Mouse (Mus musculus) thymus, postnatal 10 days (tissue): ENCODE results near the gene Yif1b.

Source experiments
- DNase-seq, 2 experiments: peaks; one replicate each; pipeline ENCODE4 v3.0.0; 2021; ENCODE audit warnings: low spot score in 2 of 2

Gene Yif1b

DNA sequence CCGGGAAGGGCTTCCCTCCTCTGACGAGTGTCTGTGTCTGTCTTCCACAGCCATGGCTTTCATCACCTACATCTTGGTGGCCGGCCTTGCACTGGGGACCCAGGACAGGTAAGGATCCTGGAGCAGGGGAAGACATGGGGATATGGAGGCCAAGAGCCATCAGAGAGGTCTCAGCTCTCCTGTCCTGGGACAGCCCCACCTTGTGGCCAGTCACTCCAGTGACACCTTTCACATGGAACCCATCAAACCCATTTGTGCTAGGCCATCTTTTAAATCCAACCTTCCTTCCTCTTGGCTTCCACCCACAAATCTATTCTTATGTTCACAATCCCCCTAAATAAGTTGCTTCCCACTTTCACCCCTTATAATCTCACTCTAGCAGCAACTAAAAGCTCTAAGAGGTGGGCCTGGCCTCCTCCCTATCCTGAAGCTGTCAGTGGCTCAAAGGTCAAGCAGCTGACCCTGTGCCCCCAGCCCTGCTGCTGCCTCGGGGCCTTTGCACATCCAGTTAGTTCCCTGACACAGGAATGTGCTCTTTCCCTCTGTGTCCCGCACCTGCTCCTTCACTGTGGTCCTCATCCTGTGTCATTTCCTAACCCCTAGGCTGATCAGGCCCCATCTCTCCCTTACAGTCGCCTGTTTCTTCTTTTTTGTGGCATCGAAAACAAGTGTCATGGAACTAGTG, 6.7 kb downstream of the Yif1b start:
- peak in 1 of 2 experiments; percentile 55 for DNase-seq

DNA sequence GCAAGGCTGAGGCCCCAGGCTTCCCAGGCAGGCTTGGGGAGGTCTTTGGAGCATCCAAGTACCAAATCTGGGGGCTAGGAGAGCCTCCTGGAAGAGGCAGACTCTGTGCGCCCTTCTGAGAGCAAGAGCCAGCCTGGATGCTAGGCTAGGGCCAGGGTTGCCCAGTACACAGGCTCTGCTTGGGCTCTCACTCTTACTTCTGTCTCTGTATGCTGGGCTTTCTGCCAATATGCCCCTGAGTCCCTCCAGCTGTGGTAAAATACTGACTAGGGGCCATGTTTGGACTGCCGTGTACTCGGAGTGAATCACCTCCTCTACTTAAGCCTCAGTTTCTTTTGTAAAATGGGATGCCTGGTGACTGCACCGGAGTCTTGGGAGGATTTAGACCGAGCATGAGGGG, 7.9 kb downstream of the Yif1b start:
- DNase-seq, result no peak

DNA sequence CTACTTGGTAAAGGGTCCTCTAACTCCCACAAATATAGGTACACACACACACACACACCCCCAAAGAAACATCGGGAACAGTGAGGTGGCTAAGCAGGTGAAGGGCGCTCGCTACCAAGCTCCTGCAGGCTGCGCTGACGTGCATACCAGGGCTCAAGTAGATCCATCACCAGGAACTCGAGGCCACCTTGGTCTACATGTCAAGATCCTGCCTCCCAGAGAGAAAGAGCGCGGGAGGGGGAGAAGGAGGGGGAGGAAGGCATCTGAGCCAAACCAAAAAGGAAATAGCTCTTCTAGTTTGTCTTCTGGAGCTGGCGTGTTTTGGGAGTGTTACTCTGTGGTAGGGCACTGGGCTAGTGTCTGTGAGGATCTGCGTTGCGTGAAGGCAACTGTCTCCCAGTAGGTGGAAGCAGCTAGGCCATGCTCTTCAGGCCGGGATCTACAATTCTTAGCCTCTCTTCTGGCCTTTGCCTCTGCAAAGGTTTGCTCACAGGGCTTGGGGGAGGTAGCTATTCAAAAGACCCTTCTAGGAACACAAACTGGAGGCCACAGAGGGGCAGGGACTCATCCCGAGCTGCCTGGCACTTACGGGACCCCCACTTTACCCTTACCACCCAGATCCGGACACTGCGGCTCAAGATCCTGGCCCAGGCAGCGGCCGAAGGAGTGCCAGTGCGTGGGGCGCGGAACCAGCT, 8.6 kb downstream of the Yif1b start:
- DNase-seq, result no peak

DNA sequence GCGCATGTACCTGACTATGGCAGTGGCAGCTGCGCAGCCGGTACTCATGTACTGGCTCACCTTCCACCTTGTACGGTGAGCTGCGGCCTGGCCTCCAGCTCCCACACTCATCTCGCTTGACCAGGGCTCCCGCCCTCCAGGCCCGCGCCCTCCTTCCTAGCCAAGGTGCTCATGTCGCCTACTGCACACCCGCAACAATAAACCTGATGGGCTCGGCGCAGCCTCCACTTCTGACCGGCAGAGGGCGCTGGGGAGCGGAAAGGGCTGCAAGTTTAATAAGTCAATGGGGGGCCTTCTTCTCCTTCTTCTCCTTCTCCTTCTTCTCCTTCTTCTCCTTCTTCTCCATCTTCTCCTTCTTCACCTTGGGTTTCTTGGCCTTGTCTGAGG, 9.2 kb downstream of the Yif1b start:
- DNase-seq, result peak; percentile 77 to 92

DNA sequence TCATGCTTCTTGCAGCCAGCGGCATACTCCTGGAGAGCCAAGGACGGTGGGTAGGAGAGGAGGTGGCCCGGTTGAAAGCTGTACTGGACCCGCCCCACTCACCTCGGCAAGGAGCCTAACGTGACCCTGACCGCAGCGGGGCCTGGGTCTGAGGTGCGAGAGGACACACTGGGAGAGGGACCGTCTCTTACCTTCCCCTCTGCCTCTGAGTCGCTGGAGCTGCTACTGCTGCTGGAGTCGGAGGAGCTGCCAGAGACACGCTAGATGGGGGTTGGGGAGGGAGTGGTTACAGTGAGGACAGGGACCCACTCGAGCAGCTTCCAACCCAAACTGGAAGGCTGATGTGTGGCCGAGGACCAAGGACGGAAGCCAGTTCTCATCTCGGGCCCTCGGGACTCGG, 9.6 kb downstream of the Yif1b start:
- no peak for DNase-seq

DNA sequence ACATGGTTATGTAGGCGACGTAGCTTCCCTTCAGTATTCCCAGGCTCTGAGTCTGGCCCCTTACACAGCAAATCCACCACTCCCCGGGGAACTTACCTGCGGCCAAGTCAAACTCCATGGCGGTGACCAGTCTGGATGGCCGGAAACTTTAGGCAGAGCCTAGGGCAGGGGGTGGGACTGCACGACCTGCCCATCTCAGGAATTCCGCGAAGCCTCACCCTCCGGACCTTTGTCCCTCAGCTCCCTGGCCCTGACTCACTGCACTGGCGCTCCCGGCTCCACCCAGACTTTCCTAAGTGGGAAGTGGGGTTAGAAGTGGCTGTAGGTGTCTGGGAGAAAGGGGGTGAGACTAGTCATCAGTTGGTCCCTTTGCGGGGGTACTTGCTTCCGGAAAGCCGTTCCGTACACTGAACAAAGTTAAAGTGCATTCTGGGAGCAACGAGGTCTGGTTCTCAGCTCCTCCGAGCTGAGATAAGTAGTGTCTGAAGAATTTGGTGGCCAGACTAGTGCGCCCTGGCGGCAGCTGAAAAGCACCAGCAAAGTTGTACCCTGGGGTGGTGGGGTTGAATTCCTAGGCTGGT, 10.2 kb downstream of the Yif1b start, which contains the start of gene 2200002D01Rik:
2200002D01Rik (minus strand) TSS at position 206 of the 581 bp plus-strand sequence.
- peak in 1 of 2 experiments; percentile 34 for DNase-seq

DNA sequence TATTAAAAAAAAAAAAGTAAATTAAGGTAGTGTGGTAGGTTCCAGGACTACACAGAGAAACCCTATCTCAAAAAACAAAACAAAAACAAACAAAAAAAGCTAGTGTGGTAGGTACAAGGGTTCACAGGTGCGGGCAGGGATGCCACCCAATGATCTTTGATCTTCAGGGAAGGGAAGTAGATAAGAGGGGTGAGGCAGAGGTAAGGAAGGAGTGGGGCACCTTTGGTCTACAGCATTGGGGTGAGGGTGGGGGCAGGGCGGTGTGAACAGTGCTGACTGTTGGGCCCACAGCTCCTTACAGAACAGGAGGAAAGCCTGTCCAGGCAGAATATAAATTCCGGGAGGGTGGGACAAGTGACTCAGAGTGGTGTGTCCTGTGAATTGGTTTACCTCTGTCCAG, 13.0 kb downstream of the Yif1b start:
- DNase-seq, result peak; percentile 55 to 56

DNA sequence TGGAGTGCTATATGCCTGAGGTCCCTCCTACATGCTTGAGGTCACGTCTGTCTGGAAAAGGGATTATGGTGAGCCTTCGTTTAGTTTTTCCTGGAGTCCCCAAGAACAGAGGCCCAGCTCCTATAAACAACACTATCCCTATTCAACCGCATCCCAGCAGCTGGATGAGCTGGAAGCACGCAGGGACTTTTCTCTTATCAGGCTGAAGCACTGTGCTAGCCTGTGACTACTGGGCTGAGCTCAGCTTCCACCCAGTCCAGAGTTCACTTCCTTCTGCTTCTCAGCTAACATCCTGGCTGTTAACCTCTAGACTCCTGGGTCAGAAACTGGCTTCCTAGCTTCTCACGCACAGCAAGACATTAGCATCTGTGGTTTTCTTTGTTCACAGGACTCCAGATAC, 15.7 kb downstream of the Yif1b start:
- no peak for DNase-seq

DNA sequence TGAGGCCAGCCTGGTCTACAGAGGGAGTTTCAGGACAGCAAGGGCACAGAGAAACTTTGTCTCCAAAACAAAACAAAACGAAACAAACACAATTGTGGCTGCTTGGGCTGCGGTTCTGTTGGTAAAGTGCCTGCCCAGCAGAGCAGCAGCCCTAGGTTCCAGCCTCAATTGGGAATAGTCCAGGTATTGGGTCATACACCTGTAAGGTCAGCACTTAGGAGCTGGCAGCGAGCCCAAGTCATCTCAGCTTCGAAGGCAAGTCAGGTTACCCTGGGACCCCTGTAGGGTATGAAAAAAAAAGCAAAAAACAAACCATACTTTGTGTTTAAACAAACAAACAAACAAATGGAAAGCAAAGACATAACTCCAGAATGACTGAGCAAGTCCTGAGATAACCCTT, 17.7 kb downstream of the Yif1b start:
- DNase-seq, result no peak

DNA sequence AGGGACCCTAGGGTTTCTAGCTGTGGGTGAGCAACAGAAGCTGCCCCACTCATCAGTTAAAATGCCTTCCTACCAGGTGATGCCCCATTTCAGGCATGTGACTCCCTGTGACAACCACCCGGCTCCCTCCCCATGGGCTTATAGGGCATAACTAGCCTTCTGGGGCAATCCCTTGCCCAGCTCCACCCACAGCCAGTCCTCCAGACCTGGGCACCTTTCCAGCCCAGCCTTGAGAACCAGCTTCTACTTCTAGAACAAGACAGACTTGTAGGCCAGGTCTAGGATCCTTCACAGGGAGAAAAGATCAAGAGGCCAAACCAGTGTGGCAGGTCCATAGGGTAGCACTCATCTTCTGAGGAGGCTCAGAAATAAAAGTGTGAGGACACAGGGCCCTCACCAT, 19.2 kb downstream of the Yif1b start:
- DNase-seq, result no peak

DNA sequence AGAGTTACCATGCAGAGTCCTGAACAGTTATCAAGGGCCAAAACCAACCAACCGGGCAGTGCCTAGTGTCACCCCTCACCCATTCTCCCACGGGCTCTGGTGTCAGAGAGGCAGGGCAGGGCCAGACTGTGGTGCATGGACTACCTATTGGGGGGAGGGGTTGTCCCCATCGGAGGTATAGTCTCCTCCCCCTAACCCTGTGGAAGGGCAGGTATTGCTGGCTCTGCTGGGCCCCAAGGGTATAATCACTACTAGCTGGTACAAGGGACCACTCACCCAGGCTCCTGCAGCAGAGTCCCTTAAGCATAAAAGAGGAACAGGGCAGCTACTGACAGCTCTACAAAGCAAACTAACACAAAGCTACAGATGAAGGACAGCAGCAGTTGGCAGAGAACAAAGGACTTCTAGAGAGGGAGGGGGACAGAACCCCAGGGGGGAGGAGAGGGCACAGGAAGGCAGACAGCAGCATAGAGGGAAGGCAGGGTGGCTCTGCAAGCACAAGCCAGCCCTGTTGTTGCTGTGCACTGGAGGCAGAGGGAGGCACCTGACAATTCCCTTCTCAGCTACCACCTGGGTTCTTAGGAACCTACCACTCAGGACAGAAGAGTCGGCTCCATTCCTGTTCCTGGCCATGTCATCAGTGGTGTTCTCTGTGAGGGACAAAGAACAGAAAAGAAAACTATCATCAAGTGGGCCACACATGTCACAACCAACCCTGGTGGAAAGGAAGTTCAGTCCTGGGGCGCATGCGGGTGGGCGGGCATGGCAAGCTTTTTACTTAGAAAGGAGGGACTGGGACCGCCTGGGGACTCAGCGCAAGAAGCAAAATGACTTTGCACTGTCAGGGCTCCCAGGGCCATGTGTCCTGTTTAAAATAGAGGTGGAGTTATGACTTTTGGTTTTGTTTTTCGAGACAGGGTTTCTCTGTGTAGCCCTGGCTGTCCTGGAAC, 21.9 kb downstream of the Yif1b start:
- DNase-seq, result peak; percentile 31 to 32

DNA sequence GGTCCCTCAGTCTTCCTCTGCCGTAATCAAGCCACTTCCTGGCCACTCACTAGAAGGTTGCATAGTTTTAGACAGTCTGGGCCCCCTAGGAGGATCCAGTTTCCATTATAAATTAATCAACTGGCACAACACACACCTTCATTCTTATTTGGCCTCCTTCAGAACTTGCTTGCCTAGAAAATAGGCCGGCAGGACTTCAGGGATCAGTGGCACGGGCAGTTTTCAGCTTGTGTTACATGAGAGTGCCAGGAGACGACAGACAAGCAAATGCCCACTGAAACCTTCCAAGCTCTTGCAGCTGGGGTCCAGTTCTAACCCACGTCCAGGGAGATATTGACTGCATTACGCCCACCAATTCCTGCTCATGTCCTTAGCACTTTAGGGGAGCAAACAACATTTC, 24.0 kb downstream of the Yif1b start:
- DNase-seq, result no peak

DNA sequence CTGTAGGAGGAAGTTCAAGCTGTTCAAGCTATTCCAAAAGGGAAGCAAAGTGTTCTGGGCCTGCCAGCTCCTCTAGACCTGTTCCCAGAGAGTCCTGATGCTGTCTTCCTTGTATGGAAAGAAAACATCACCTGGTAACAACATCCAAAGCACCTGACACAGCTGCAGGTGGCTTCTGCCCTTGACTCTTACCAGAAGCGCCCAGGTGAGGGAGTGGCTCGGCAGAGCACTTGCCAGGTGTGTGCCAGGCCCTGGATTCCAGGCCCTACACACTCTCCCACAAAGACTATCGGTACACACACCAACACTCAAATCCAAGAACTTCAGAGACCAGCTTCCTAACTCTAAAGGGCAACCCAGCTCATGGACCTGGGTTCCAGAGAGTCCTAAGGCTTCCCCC, 25.7 kb downstream of the Yif1b start:
- no peak for DNase-seq

DNA sequence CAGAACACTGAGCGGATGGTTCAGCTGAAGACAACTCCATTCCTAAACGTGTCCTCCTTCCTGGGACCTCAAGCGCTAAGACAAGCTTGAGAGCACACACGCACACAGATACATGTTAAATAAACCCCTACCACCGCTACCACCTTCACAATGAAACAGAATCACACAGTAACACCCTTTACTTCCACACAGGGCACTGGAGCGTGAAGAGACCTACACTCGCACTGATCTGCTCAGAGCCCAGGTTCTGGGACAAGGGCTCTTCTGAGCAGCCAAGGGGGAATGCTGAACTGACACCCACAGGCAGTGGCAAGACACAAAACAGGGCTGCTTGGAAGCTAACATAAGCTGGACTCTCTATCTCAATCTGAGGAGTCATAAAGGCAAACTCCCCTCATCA, 27.5 kb downstream of the Yif1b start:
- no peak for DNase-seq

DNA sequence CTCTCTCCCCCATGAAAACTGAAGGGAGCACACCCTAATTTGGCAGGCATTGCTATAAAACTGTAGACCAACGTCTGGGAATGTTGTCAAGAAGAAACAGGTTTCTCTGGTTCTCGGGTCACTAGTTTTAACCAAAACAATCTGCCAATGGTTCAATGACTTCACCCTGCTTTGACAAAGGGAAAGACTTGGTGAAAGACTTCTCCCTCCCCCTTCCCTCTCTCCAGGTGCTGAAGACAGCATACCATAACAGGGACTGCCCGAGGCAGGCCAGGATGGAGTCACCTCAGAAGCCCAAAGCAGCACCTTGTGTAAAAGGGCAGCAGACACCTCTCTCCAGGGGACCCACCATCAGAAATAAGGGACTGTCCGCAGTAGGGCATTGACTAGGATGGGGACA, 28.8 kb downstream of the Yif1b start:
- no peak for DNase-seq

DNA sequence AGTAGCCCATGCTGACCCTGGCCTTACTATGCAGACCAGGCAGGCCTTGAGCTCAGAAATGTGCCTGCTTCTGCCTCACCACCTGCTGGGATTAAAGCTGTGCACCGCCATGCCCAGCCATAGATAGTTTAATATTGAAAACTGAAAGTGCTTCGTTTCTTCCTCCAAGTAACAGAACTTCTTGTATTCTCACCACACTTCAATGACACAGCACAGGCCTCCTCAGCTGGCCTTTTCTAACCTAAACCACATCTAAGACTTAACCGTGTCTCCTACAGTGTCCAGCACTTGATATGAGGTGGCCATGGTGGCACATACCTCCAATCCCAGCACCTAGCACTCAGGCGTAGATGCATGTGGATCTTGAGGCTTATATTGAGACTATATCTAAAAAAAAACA, 32.3 kb downstream of the Yif1b start:
- no peak for DNase-seq

DNA sequence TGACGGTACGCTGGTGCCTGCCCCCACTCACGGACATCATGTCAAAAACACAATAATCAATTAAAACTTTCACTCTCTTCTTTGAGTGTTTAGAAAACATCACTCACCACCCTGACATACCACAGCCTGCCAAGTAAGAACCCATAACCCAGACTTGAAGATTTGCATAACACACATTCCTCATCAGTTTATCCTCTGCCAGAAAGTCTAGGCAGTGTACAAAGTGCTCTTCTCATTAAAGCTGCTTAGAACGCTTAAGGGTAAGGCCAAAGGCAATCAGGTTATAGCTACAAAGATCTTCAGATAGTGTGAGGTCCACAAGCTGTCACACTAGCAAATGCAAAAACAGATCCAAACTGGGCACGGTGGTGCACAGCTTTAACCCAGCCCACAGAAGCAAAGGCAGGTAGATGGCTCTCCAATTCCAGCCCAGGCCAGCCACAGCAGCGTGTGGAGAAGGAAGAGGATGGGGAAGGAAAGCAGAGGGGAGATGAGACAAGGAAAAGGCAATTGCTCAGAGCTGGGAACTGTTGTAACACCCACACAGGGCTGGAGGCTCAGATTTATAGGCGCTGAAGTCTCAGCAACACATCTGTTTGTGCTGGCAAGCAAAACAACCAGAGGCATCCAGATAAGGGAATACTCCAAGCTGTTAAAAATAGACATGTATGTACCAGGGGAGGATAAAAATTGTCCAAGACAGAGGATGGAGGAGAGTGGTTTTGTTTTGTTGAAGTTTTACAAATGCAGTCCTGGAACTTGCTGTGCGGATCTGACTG, 33.7 kb downstream of the Yif1b start:
- DNase-seq, result no peak

DNA sequence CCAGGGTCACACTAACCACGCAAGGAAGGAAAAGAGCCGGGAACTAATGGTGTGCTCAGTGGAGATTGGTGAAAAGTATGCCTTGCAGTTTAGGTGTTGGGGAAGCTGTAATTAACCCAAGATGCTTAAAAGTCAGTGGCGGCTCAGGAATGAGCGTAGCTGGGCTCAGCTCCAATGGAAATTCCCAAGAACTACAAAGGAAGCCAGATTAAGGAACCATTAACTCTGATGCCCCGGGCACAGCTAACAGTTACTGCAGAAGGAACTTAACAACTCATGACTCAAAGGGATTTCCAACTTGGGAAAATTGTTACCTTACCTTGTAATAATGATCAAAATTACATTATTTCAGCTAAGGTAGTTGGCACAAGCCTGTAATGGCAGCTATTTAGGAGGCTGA, 38.6 kb downstream of the Yif1b start:
- no peak for DNase-seq

DNA sequence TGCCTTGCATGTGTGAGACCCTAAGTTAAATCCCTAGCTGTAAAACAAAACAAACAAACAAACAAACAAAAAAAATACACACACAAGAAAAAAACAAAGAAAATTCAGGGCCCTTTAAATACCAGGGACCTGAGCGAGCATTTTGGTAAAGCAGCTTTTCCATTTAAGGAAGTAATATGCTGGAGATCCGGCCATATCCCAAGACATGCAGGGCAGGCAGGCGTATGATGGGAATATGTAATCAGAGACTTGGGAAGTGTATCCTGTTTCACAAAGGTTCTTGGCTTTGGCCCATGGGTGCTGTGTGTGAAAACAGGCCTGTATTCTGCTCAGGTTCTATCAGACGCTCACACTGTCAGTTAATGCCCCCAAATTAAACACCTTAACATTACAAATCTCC, 39.4 kb downstream of the Yif1b start:
- no peak for DNase-seq

DNA sequence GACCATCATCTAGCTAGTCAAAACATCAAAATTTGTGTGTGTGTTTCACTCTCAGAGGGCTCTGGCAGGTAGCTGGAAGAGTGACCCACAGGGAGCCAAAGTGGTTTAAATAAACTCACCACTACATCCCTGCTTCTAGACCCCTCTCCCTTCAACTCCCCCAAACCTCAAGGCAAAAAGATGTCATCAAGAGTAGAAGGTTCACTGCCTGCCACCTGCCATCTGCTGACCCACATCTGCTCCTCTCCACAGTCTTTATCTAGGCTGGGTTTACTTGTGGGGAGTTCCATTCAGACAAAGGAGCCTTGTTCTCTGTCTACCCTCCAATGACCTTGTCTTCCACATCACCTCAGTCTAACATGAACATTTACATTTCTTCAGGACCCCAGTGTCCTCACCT, 41.1 kb downstream of the Yif1b start:
- peak; percentile 47 for DNase-seq

DNA sequence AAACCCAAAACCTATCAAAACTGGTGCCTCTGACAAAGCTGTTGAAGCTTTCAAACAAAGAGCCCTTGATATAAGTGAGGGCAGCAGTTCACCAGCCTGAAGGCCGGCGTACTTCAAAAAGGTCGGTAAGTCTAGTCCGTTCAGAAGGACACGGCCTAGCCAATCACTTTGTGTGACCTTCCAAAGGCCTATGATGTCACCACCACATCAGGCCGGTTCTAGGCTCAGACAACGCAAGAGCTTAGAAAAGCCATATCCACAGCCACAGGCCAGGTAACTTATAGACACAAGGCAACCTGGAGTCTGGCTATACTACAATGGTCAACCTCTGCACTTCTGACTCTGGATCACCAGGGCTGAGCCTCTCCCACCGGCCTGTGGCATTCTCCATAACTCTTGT, 41.8 kb downstream of the Yif1b start:
- no peak for DNase-seq
